Mouse (Mus musculus) mesoderm, embryonic 11.5 days (tissue): ENCODE measurements around the gene Ipo13.

Experiments used
- DNase-seq: peaks from one replicate; pipeline ENCODE4 v3.0.0-alpha.2; 2012; ENCODE audit warnings: low read depth, low spot score

Gene Ipo13

GRCm38 (mm10) chr4:117914591-117915442, at the start of gene Ipo13:
Ipo13 (minus strand) TSS chr4:117914999.
- peak; percentile 95 for DNase-seq

GRCm38 (mm10) chr4:117957492-117957891, 42.7 kb upstream of the Ipo13 start:
- no peak for DNase-seq

GRCm38 (mm10) chr4:117947493-117947892, 32.7 kb upstream of the Ipo13 start:
- DNase-seq: no peak

GRCm38 (mm10) chr4:117946639-117947305, 32.0 kb upstream of the Ipo13 start:
- DNase-seq: no peak

- peak; percentile 72 for DNase-seq
Observed at GRCm38 (mm10) chr4:117943317-117943716, 28.5 kb upstream of the Ipo13 start.

GRCm38 (mm10) chr4:117936964-117937363, 22.2 kb upstream of the Ipo13 start:
- DNase-seq: no peak

- no peak for DNase-seq
Observed at GRCm38 (mm10) chr4:117934081-117934480, 19.3 kb upstream of the Ipo13 start.

GRCm38 (mm10) chr4:117933248-117933647, 18.4 kb upstream of the Ipo13 start:
- no peak for DNase-seq

GRCm38 (mm10) chr4:117929391-117929881, 14.6 kb upstream of the Ipo13 start, which contains the start of gene Artn:
Artn (minus strand) TSS chr4:117929763.
- DNase-seq: no peak

GRCm38 (mm10) chr4:117928699-117929241, 14.0 kb upstream of the Ipo13 start:
- peak; percentile 61 for DNase-seq

- peak; percentile 85 for DNase-seq
Observed at GRCm38 (mm10) chr4:117928234-117928633, 13.4 kb upstream of the Ipo13 start.

- peak; percentile 66 for DNase-seq
Observed at GRCm38 (mm10) chr4:117926545-117927482, 12.0 kb upstream of the Ipo13 start.

GRCm38 (mm10) chr4:117924916-117925315, 10.1 kb upstream of the Ipo13 start:
- DNase-seq: no peak

GRCm38 (mm10) chr4:117923450-117923849, 8.7 kb upstream of the Ipo13 start:
- no peak for DNase-seq

- DNase-seq: no peak
Observed at GRCm38 (mm10) chr4:117921358-117921757, 6.6 kb upstream of the Ipo13 start.

GRCm38 (mm10) chr4:117918762-117919161, 4.0 kb upstream of the Ipo13 start:
- DNase-seq: no peak

GRCm38 (mm10) chr4:117918261-117918660, 3.5 kb upstream of the Ipo13 start:
- no peak for DNase-seq

- DNase-seq: no peak
Observed at GRCm38 (mm10) chr4:117917847-117918246, 3.0 kb upstream of the Ipo13 start.

- DNase-seq: no peak
Observed at GRCm38 (mm10) chr4:117917402-117917801, 2.6 kb upstream of the Ipo13 start.

- DNase-seq: no peak
Observed at GRCm38 (mm10) chr4:117916386-117916785, 1.6 kb upstream of the Ipo13 start.

- no peak for DNase-seq
Observed at GRCm38 (mm10) chr4:117915489-117916105, 798 bp upstream of the Ipo13 start.
